Mouse (Mus musculus) retina, postnatal 7 days (tissue): ENCODE results near the gene Fbrsl1.

Experiments
- DNase-seq: peaks from one replicate; pipeline ENCODE4 v3.0.0-alpha.2; 2012; ENCODE audit warnings: low read depth, low spot score

The Fbrsl1 gene

GRCm38 (mm10) chr5:110448436-110449134, at the start of gene Fbrsl1:
Gene Fbrsl1 (minus strand): TSS chr5:110448503.
- peak; percentile 97 for DNase-seq

- no peak for DNase-seq
These were observed 49.8 kb upstream of the Fbrsl1 start for GRCm38 (mm10) chr5:110498071-110498470.

- DNase-seq, result no peak
These were observed 49.3 kb upstream of the Fbrsl1 start for GRCm38 (mm10) chr5:110497556-110497955.

- no peak for DNase-seq
These were observed 46.7 kb upstream of the Fbrsl1 start for GRCm38 (mm10) chr5:110495051-110495450.

- no peak for DNase-seq
These were observed 46.1 kb upstream of the Fbrsl1 start for GRCm38 (mm10) chr5:110494396-110494795.

GRCm38 (mm10) chr5:110493785-110494184, 45.5 kb upstream of the Fbrsl1 start:
- peak; percentile 67 for DNase-seq

- no peak for DNase-seq
These were observed 41.3 kb upstream of the Fbrsl1 start for GRCm38 (mm10) chr5:110489639-110490038.

GRCm38 (mm10) chr5:110487943-110488342, 39.6 kb upstream of the Fbrsl1 start:
- no peak for DNase-seq

- peak; percentile 49 for DNase-seq
These were observed 38.5 kb upstream of the Fbrsl1 start for GRCm38 (mm10) chr5:110486674-110487334.

- DNase-seq, result no peak
These were observed 36.4 kb upstream of the Fbrsl1 start for GRCm38 (mm10) chr5:110484711-110485110.

GRCm38 (mm10) chr5:110479228-110479627, 30.9 kb upstream of the Fbrsl1 start:
- no peak for DNase-seq

GRCm38 (mm10) chr5:110474156-110474555, 25.9 kb upstream of the Fbrsl1 start:
- DNase-seq, result no peak

- DNase-seq, result no peak
These were observed 24.5 kb upstream of the Fbrsl1 start for GRCm38 (mm10) chr5:110472834-110473233.

- DNase-seq, result no peak
These were observed 23.7 kb upstream of the Fbrsl1 start for GRCm38 (mm10) chr5:110471981-110472476.

- no peak for DNase-seq
These were observed 23.0 kb upstream of the Fbrsl1 start for GRCm38 (mm10) chr5:110471285-110471684.

- DNase-seq, result no peak
These were observed 21.1 kb upstream of the Fbrsl1 start for GRCm38 (mm10) chr5:110469227-110469925.

GRCm38 (mm10) chr5:110468296-110468695, 20.0 kb upstream of the Fbrsl1 start:
- DNase-seq, result no peak

GRCm38 (mm10) chr5:110467725-110468124, 19.4 kb upstream of the Fbrsl1 start:
- DNase-seq, result no peak

- DNase-seq, result no peak
These were observed 18.5 kb upstream of the Fbrsl1 start for GRCm38 (mm10) chr5:110466531-110467424.

- DNase-seq, result no peak
These were observed 14.3 kb upstream of the Fbrsl1 start for GRCm38 (mm10) chr5:110462646-110463045.

- no peak for DNase-seq
These were observed 10.6 kb upstream of the Fbrsl1 start for GRCm38 (mm10) chr5:110458936-110459335.
